Mouse (Mus musculus) cerebellum, adult 2 months (tissue): ENCODE results near the gene Ablim2. TPM values are rescaled to one million over a fixed set of nuclear protein-coding genes. Genes with fewer than 3 reads are reported as not detected.

Experiments
- DNase-seq, 2 experiments: peaks; one replicate each; pipeline ENCODE4 v3.0.0; 2021
- H3K27ac ChIP-seq: fragments of 200-500 bp; 2 replicates; pipeline ENCODE4 v1.5.1; 2012; ENCODE audit warnings: low read length, control low read depth, inconsistent platforms; ENCODE audit not compliant: insufficient read depth
- H3K27me3 ChIP-seq: fragments of 200-500 bp; 2 replicates; pipeline ENCODE4 v1.6.1; 2012; ENCODE audit warnings: inconsistent platforms, mild to moderate bottlenecking, low read length, moderate library complexity; ENCODE audit not compliant: control insufficient read depth, insufficient read depth
- H3K4me1 ChIP-seq: fragments of 200-500 bp; 2 replicates; pipeline ENCODE4 v1.6.1; 2011; ENCODE audit warnings: low read length; ENCODE audit not compliant: control insufficient read depth, insufficient read depth
- H3K4me3 ChIP-seq: fragments of 200-500 bp; replicated peaks from 2 replicates; pipeline ENCODE3; 2011; ENCODE audit warnings: mild to moderate bottlenecking, low read depth, low read length, control low read depth; ENCODE audit not compliant: insufficient read depth
- CTCF ChIP-seq: fragments of 200-500 bp; IDR thresholded peaks from 2 replicates; pipeline ENCODE4 v1.5.1; 2011; ENCODE audit warnings: low read depth, mild to moderate bottlenecking, control low read depth, low read length, moderate library complexity, borderline replicate concordance; ENCODE audit not compliant: insufficient read depth
- POLR2A ChIP-seq: fragments of 200-500 bp; IDR thresholded peaks from 2 replicates; pipeline ENCODE4 v1.6.1; 2011; ENCODE audit warnings: low read length, control low read depth, borderline replicate concordance; ENCODE audit not compliant: insufficient read depth
- WGBS: fragments of 180-500 bp; shearing (Covaris S2); methylation state at CpG from one replicate; pipeline ENCODE4 v1.1.7; 2018; 5-methylcytosine and 5-hydroxymethylcytosine counted together
- polyA plus RNA-seq: library from polyadenylated mRNA; depleted of rRNA; stranded (reverse); fragments of >200 nt; gene quantifications from 2 replicates; pipeline ENCODE4 v1.2.3, GENCODE M21; 2012

The Ablim2 gene
- polyA plus RNA-seq, 1 experiment = 99.9 TPM

DNA sequence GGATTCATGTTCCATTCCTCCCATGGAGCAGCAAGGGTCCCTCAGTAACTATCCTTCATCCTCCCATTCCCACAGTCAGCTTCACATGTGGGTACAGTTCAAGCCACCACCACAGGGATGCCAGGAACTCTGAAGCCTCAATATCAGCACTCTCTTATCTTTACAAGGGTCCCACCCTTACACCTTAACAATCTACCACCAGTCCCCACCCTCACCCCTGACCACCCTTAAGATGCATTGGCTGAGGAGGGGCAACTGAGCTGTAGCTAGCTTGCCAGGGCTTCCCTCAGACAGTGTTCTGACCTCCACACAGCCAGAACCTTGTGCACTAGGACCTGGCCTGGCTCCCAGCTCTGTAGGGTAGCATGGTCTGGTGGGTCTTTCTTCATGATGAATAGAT is 38.3 kb upstream of the Ablim2 start:
- Histone ChIP-seq H3K27ac (no peak overlapping the region), H3K4me1 (no peaks in the 10 kb centered on the region), H3K4me3 (no peak overlapping the region), H3K27me3 (no peaks in the 10 kb centered on the region)
- TF ChIP-seq CTCF = no peak
- no peak for TF ChIP-seq POLR2A
- no peak for DNase-seq

- 52% methylated on average over 1 of the region's 1 CpGs for WGBS
- TF ChIP-seq CTCF (no peak), POLR2A (no peak)
- Histone ChIP-seq H3K4me3 (no peak overlapping the region), H3K27ac (no peak overlapping the region), H3K4me1 (no peaks in the 10 kb centered on the region), H3K27me3 (no peaks in the 10 kb centered on the region)
- DNase-seq = no peak
Observed at GRCm38 (mm10) chr5:35719880-35720279, 37.8 kb upstream of the Ablim2 start.

GRCm38 (mm10) chr5:35721933-35722332 is 35.7 kb upstream of the Ablim2 start:
- 97% methylated on average over 2 of the region's 2 CpGs for WGBS
- H3K4me3 ChIP-seq = no peak overlapping the region
- TF ChIP-seq CTCF (no peak), POLR2A (no peak)
- no peaks in the 10 kb centered on the region for H3K27me3 ChIP-seq
- DNase-seq = no peak
- no peak overlapping the region for H3K27ac ChIP-seq
- H3K4me1 ChIP-seq = no peaks in the 10 kb centered on the region

DNA sequence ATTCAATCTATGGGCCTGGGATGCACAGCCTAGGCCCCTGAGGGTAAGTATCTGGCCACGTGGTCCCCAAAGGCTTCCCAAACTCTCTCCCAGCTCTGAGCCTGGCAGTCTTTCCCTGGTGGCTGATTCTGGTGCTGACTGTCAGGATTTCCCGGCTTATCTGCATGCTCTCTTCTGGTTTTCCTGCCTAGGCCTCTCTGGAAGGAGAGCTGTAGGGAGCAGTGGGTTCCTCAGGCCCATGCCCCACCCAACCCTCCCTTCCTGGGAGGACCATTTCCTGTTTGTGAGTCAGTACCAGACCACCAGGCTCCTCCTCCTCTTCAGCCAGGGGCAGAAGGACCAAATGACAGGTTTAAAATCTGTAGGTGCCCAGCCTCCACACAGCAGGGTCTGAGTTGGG is 35.0 kb upstream of the Ablim2 start:
- no peak overlapping the region for H3K27ac ChIP-seq
- H3K4me1 ChIP-seq = no peaks in the 10 kb centered on the region
- 63% methylated on average over 2 of the region's 2 CpGs for WGBS
- H3K4me3 ChIP-seq = no peak overlapping the region
- TF ChIP-seq CTCF = no peak
- TF ChIP-seq POLR2A = no peak
- DNase-seq = no peak
- no peaks in the 10 kb centered on the region for H3K27me3 ChIP-seq

DNA sequence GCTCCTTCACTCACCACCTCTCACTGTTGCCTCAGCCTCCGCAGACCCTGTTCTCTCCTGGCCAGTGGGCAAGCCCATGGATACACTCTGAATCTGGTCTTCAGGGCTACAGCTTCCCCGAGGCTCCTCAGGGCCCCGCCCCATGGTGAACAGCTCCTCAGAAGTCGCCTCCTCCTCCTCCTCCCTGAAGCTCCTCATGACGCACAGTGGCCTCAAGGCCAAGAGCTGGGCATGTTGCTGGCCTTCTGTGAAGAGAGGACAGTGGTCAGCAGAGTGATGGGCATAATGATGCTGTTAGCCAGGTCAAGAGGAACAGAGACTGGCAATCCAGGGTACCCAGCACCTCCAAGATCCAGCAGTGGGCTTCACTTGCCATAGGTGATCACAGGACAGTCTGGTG is 33.8 kb upstream of the Ablim2 start:
- peaks cover 8% of the 10 kb centered on the region for H3K4me1 ChIP-seq
- 80% methylated on average over 5 of the region's 5 CpGs for WGBS
- no peak overlapping the region for H3K27ac ChIP-seq
- no peak overlapping the region for H3K4me3 ChIP-seq
- TF ChIP-seq POLR2A (no peak), CTCF (no peak)
- no peak for DNase-seq
- no peaks in the 10 kb centered on the region for H3K27me3 ChIP-seq

DNA sequence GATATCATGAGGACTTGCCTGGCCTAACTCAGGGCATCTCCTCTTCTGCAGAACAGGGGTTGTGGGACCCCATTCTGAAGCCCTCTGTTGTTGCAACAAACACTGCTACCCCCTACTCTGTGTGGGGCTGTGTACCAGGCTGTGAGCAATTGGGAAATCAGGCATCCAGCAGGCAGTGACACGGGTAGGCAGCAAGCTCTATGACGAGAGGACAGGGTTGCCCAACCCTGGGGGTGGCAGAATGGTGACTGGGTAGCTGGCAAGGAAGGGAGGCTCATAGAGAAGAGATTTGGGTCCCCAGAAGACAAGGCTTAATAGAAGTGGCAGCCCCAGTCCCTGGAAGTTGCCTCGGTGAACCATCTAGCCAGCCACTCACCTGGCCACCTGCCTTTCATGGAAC is 31.8 kb upstream of the Ablim2 start:
- Histone ChIP-seq H3K27ac (no peak overlapping the region), H3K4me3 (no peak overlapping the region), H3K4me1 (peaks cover 16% of the 10 kb centered on the region), H3K27me3 (no peaks in the 10 kb centered on the region)
- TF ChIP-seq CTCF (no peak), POLR2A (no peak)
- DNase-seq = no peak
- 67% methylated on average over 3 of the region's 3 CpGs for WGBS

- Histone ChIP-seq H3K4me3 (no peak overlapping the region), H3K27me3 (no peaks in the 10 kb centered on the region), H3K4me1 (peaks cover 16% of the 10 kb centered on the region), H3K27ac (no peak overlapping the region)
- 95% methylated on average over 5 of the region's 5 CpGs for WGBS
- DNase-seq = no peak
- TF ChIP-seq CTCF (no peak), POLR2A (no peak)
Observed at GRCm38 (mm10) chr5:35727447-35727846, 30.2 kb upstream of the Ablim2 start.

DNA sequence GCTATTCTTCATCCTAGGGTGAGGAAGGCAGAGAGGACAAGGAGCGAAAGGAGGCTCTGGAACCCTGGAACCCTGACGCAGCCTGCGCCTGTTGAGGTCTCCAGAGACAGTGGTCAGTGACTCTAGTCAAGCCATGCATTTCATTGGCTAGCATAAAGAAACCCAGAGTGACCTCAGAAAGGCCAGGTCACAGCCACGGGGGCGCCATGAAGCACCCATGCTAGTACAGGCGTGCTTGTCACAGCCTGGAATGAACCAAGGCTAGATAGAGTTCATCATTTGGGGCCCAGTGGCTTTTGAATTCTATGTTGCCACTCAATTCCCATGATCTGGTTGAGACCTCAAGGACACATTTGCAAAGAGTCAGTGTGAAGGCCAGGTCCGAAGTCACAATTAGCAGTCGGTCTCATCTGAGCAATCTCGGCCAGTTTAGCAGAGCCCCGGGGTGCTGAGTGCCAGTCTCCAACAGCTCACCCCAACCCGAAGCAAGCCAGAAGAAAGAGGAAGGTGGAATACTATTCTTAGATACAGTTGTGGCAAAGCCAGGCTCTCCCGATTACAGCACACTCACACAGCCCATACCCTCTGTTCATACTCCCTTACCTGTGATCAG is 29.2 kb upstream of the Ablim2 start:
- H3K4me1 ChIP-seq = peaks cover 16% of the 10 kb centered on the region
- H3K4me3 ChIP-seq = no peak overlapping the region
- DNase-seq = no peak
- WGBS = 58% methylated on average over 12 of the region's 12 CpGs
- peak overlapping the region; percentile 25; the same call in 1 of the 2 replicates for H3K27ac ChIP-seq
- no peaks in the 10 kb centered on the region for H3K27me3 ChIP-seq
- no peak for TF ChIP-seq POLR2A
- TF ChIP-seq CTCF = no peak
